Mouse (Mus musculus): ENCODE measurements at regions not wholly inside any gene's neighbourhood (a gene's known extent, or its start where the extent isn't known, plus 50 kb on each side); places are given as distances from the start of the nearest gene placed in this dataset.

DNA sequence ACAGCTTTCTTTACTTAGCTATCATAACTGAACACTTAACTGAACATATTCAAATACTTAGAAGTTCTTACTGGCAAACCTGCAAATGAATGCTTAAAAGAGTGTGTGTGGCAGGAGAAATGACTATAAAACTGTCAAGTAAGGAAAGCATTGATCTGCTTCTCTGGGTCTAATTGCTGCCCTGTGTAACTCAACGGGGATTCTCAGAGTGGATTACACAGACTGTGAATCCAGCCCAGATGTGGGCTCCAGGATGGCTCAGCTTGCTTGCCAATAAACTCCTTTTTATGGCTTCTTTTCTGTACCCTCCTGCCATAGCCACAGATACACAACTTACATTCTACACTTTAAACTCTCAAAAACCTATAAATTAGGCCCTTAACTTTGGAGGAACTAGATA lies 123.3 kb upstream of the Pitx2 start:
- TF ChIP-seq ZC3H11A (IDR thresholded peaks at IDR 0.05; ENCODE audit: borderline replicate concordance, low read depth, low read length) (no peak), ZNF384 (IDR thresholded peaks at IDR 0.05; ENCODE audit: low read depth, low read length) (no peak), MAFK (IDR thresholded peaks at IDR 0.05; ENCODE audit: insufficient read depth, low read depth, low read length) (no peak), HCFC1 (IDR thresholded peaks at IDR 0.05; ENCODE audit: borderline replicate concordance, insufficient read depth, low read length) (no peak), CHD2 (IDR thresholded peaks at IDR 0.05; ENCODE audit: low read depth, low read length) (no peak)
